Mouse (Mus musculus): ENCODE measurements around the gene Tcf7l2. TPM values are rescaled to one million over a fixed set of nuclear protein-coding genes. Genes with fewer than 3 reads are reported as not detected.

Tcf7l2 gene
- polyA plus RNA-seq, 1 experiment from 2014 or later = 225 TPM

- Histone ChIP-seq H3K36me3 (ENCODE audit: control insufficient read depth, insufficient read depth, low read length) (no peaks in the 10 kb centered on the region), H3K27ac (replicated peaks; ENCODE audit: low read depth, low read length) (no peak overlapping the region), H3K4me2 (ENCODE audit: low read depth, severe bottlenecking) (no peak overlapping the region), H3K9me3 (ENCODE audit: control insufficient read depth, low read length) (no peaks in the 10 kb centered on the region), H3K4me1 (ENCODE audit: control insufficient read depth, insufficient read depth, low read length) (peaks cover 14% of the 10 kb centered on the region), H3K4me3 (ENCODE audit: low read depth, low read length) (no peak overlapping the region), H3K27me3 (ENCODE audit: control insufficient read depth, insufficient read depth, low read length) (0 out of 2 replicates have a peak, but pooled peaks cover 3% of the 10 kb centered on the region), H3K9ac (ENCODE audit: low read length) (no peak overlapping the region)
- DNase-seq (ENCODE audit: low spot score) (no peak), ATAC-seq (ENCODE audit: insufficient number of reproducible peaks, low FRiP score, low TSS enrichment, low read depth) (no peak)
- WGBS = 86% methylated on average over 5 of the region's 5 CpGs
Observed at GRCm38 (mm10) chr19:55939090-55939489, 197.5 kb downstream of the Tcf7l2 start.

- no peak overlapping the region for H3K9ac ChIP-seq (ENCODE audit: low read length)
- no peaks in the 10 kb centered on the region for H3K36me3 ChIP-seq (ENCODE audit: control insufficient read depth, insufficient read depth, low read length)
- no peaks in the 10 kb centered on the region for H3K9me3 ChIP-seq (ENCODE audit: control insufficient read depth, low read length)
- H3K4me2 ChIP-seq (ENCODE audit: low read depth, severe bottlenecking) = no peak overlapping the region
- H3K4me1 ChIP-seq (ENCODE audit: control insufficient read depth, insufficient read depth, low read length) = peaks cover 14% of the 10 kb centered on the region
- WGBS = 88% methylated on average over 4 of the region's 4 CpGs
- ATAC-seq (ENCODE audit: insufficient number of reproducible peaks, low FRiP score, low TSS enrichment, low read depth) (no peak), DNase-seq (ENCODE audit: low spot score) (no peak)
- no peak overlapping the region for H3K4me3 ChIP-seq (ENCODE audit: low read depth, low read length)
- no peak overlapping the region for H3K27ac ChIP-seq (replicated peaks; ENCODE audit: low read depth, low read length)
- H3K27me3 ChIP-seq (ENCODE audit: control insufficient read depth, insufficient read depth, low read length) = 0 out of 2 replicates have a peak, but pooled peaks cover 3% of the 10 kb centered on the region
Observed at GRCm38 (mm10) chr19:55939719-55940118, 198.1 kb downstream of the Tcf7l2 start.

DNA sequence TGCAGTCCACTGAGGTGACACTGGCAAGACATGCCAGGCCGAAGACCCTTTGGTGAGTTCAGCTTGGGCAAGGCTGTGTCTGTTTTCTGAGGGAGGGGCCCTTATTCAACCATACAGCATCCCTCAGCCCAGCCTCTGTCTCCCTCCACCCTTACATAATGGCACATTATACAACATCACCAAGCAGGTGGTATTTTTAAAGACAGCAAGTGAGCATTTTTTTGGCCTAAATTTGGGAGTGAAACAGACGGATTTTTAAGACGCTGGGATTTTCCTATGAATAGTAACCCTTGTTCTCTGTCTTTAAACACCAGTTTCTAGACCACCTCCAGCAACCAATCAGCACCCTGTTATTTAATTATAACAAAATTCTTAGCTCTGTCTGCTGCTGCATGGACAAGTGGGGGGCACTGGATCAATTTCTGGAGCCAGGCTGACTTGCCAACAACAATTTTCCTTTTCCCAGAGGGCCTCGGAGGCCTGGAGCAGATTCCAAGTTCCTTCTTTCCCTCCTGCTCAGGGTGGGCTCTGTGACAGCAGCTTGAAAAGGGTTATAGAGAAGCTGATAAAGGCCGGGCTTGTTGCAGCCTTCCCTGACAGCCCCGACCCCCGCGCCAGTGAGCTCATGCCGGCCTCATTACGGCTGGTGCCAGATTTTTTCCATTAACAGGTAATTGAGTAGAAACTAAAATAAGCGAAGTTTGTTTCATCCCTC, 199.1 kb downstream of the Tcf7l2 start:
- ATAC-seq (ENCODE audit: insufficient number of reproducible peaks, low FRiP score, low TSS enrichment, low read depth) = peak; percentile 66
- no peak overlapping the region for H3K4me3 ChIP-seq (ENCODE audit: low read depth, low read length)
- peak overlapping the region; percentile 48 for H3K27ac ChIP-seq (replicated peaks; ENCODE audit: low read depth, low read length)
- peaks cover 14% of the 10 kb centered on the region for H3K4me1 ChIP-seq (ENCODE audit: control insufficient read depth, insufficient read depth, low read length)
- DNase-seq (ENCODE audit: low spot score) = peak; percentile 78
- 21% methylated on average over 11 of the region's 11 CpGs for WGBS
- no peaks in the 10 kb centered on the region for H3K36me3 ChIP-seq (ENCODE audit: control insufficient read depth, insufficient read depth, low read length)
- H3K4me2 ChIP-seq (ENCODE audit: low read depth, severe bottlenecking) = peak overlapping the region; percentile 26; the same call in 1 of the 2 replicates
- no peak overlapping the region for H3K9ac ChIP-seq (ENCODE audit: low read length)
- H3K27me3 ChIP-seq (ENCODE audit: control insufficient read depth, insufficient read depth, low read length) = 0 out of 2 replicates have a peak, but pooled peaks cover 3% of the 10 kb centered on the region
- H3K9me3 ChIP-seq (ENCODE audit: control insufficient read depth, low read length) = no peaks in the 10 kb centered on the region

GRCm38 (mm10) chr19:55941253-55942125, 199.9 kb downstream of the Tcf7l2 start:
- 36% methylated on average over 16 of the region's 16 CpGs for WGBS
- Histone ChIP-seq H3K36me3 (ENCODE audit: control insufficient read depth, insufficient read depth, low read length) (no peaks in the 10 kb centered on the region), H3K4me1 (ENCODE audit: control insufficient read depth, insufficient read depth, low read length) (peaks cover 14% of the 10 kb centered on the region), H3K9ac (ENCODE audit: low read length) (no peak overlapping the region), H3K4me3 (ENCODE audit: low read depth, low read length) (no peak overlapping the region), H3K4me2 (ENCODE audit: low read depth, severe bottlenecking) (peak overlapping the region; percentile 26; the same call in 1 of the 2 replicates), H3K27ac (replicated peaks; ENCODE audit: low read depth, low read length) (peak overlapping the region; percentile 48), H3K27me3 (ENCODE audit: control insufficient read depth, insufficient read depth, low read length) (0 out of 2 replicates have a peak, but pooled peaks cover 3% of the 10 kb centered on the region), H3K9me3 (ENCODE audit: control insufficient read depth, low read length) (no peaks in the 10 kb centered on the region)
- peak; percentile 65; the same call in 1 of the 2 replicates for ATAC-seq (ENCODE audit: insufficient number of reproducible peaks, low FRiP score, low TSS enrichment, low read depth)
- peak; percentile 58 for DNase-seq (ENCODE audit: low spot score)

- H3K9me3 ChIP-seq (ENCODE audit: control insufficient read depth, low read length) = no peaks in the 10 kb centered on the region
- no peak overlapping the region for H3K27ac ChIP-seq (replicated peaks; ENCODE audit: low read depth, low read length)
- no peak overlapping the region for H3K4me2 ChIP-seq (ENCODE audit: low read depth, severe bottlenecking)
- H3K4me3 ChIP-seq (ENCODE audit: low read depth, low read length) = no peak overlapping the region
- 91% methylated on average over 5 of the region's 5 CpGs for WGBS
- no peaks in the 10 kb centered on the region for H3K36me3 ChIP-seq (ENCODE audit: control insufficient read depth, insufficient read depth, low read length)
- DNase-seq (ENCODE audit: low spot score) (no peak), ATAC-seq (ENCODE audit: insufficient number of reproducible peaks, low FRiP score, low TSS enrichment, low read depth) (no peak)
- no peak overlapping the region for H3K9ac ChIP-seq (ENCODE audit: low read length)
- H3K4me1 ChIP-seq (ENCODE audit: control insufficient read depth, insufficient read depth, low read length) = no peaks in the 10 kb centered on the region
- no peaks in the 10 kb centered on the region for H3K27me3 ChIP-seq (ENCODE audit: control insufficient read depth, insufficient read depth, low read length)
Observed at GRCm38 (mm10) chr19:55951397-55951796, 209.8 kb downstream of the Tcf7l2 start.

DNA sequence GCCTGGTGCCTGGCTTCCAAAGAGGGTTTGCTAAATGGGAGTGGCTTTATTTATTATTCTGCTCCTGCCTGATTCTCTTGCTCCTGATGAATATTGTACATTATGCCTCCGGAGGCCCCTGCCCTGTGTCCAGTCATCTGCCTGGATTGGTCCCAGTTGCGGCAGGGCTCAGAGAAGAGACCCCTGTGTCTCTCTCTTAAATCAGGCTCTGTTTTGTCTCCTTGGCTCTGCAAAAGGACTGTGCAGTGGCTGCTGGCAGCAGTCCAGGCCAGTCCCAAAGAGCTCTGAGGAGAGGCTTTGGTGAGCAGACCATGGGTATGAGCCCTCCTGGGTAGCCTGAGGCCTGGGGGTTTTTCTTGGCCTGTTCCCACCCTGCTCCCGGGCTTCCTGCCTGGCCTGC, 211.6 kb downstream of the Tcf7l2 start:
- no peaks in the 10 kb centered on the region for H3K36me3 ChIP-seq (ENCODE audit: control insufficient read depth, insufficient read depth, low read length)
- H3K9ac ChIP-seq (ENCODE audit: low read length) = no peak overlapping the region
- no peak for ATAC-seq (ENCODE audit: insufficient number of reproducible peaks, low FRiP score, low TSS enrichment, low read depth)
- no peaks in the 10 kb centered on the region for H3K9me3 ChIP-seq (ENCODE audit: control insufficient read depth, low read length)
- H3K27me3 ChIP-seq (ENCODE audit: control insufficient read depth, insufficient read depth, low read length) = no peaks in the 10 kb centered on the region
- DNase-seq (ENCODE audit: low spot score) = no peak
- H3K27ac ChIP-seq (replicated peaks; ENCODE audit: low read depth, low read length) = no peak overlapping the region
- no peak overlapping the region for H3K4me3 ChIP-seq (ENCODE audit: low read depth, low read length)
- 85% methylated on average over 3 of the region's 3 CpGs for WGBS
- H3K4me2 ChIP-seq (ENCODE audit: low read depth, severe bottlenecking) = no peak overlapping the region
- H3K4me1 ChIP-seq (ENCODE audit: control insufficient read depth, insufficient read depth, low read length) = no peaks in the 10 kb centered on the region

- Histone ChIP-seq H3K4me2 (ENCODE audit: low read depth, severe bottlenecking) (no peak overlapping the region), H3K9ac (ENCODE audit: low read length) (no peak overlapping the region), H3K27me3 (ENCODE audit: control insufficient read depth, insufficient read depth, low read length) (no peaks in the 10 kb centered on the region), H3K36me3 (ENCODE audit: control insufficient read depth, insufficient read depth, low read length) (no peaks in the 10 kb centered on the region), H3K27ac (replicated peaks; ENCODE audit: low read depth, low read length) (no peak overlapping the region), H3K9me3 (ENCODE audit: control insufficient read depth, low read length) (no peaks in the 10 kb centered on the region), H3K4me3 (ENCODE audit: low read depth, low read length) (no peak overlapping the region), H3K4me1 (ENCODE audit: control insufficient read depth, insufficient read depth, low read length) (no peaks in the 10 kb centered on the region)
- DNase-seq (ENCODE audit: low spot score) (no peak), ATAC-seq (ENCODE audit: insufficient number of reproducible peaks, low FRiP score, low TSS enrichment, low read depth) (no peak)
- 77% methylated on average over 3 of the region's 3 CpGs for WGBS
Observed at GRCm38 (mm10) chr19:55955126-55955525, 213.5 kb downstream of the Tcf7l2 start.

GRCm38 (mm10) chr19:55956745-55957144, 215.1 kb downstream of the Tcf7l2 start:
- no peak for DNase-seq (ENCODE audit: low spot score)
- Histone ChIP-seq H3K4me2 (ENCODE audit: low read depth, severe bottlenecking) (no peak overlapping the region), H3K4me3 (ENCODE audit: low read depth, low read length) (no peak overlapping the region), H3K27me3 (ENCODE audit: control insufficient read depth, insufficient read depth, low read length) (no peaks in the 10 kb centered on the region), H3K4me1 (ENCODE audit: control insufficient read depth, insufficient read depth, low read length) (no peaks in the 10 kb centered on the region), H3K9ac (ENCODE audit: low read length) (no peak overlapping the region), H3K27ac (replicated peaks; ENCODE audit: low read depth, low read length) (no peak overlapping the region), H3K9me3 (ENCODE audit: control insufficient read depth, low read length) (no peaks in the 10 kb centered on the region), H3K36me3 (ENCODE audit: control insufficient read depth, insufficient read depth, low read length) (no peaks in the 10 kb centered on the region)
- WGBS = 92% methylated on average over 6 of the region's 6 CpGs
- no peak for ATAC-seq (ENCODE audit: insufficient number of reproducible peaks, low FRiP score, low TSS enrichment, low read depth)

All from limb, embryonic 11.5 days (tissue).